Mouse (Mus musculus) hematopoietic stem cell, adult 5-6 weeks (primary cell): ENCODE measurements around the gene Prps2. TPM values are rescaled to one million over a fixed set of nuclear protein-coding genes. Genes with fewer than 3 reads are reported as not detected.
"Not testable (repeated sequence)": the region's sequence is repeated elsewhere in the genome, so short reads cannot be mapped to it uniquely, and the experiment has no call there.

Source experiments
- ATAC-seq, 2 experiments: fragments of 125-278 bp in 1 of 2; replicated peaks in 1 of 2; 2 replicates each; pipeline ENCODE4 v1.8.0; 2016 to 2017; ENCODE audit warnings: inconsistent platforms in 2 of 2, mild to moderate bottlenecking in 2 of 2, moderate number of reproducible peaks in 2 of 2, low read depth in 1 of 2, moderate TSS enrichment in 1 of 2; ENCODE audit not compliant: low FRiP score in 2 of 2, poor library complexity in 2 of 2, severe bottlenecking in 2 of 2, insufficient read depth in 1 of 2, low TSS enrichment in 1 of 2
- total RNA-seq: library from RNA; stranded (forward); fragments of 172-1452, 232-1000 nt; gene quantifications from 2 replicates; pipeline ENCODE4 v1.2.3, GENCODE M21; 2017

Gene Prps2
- total RNA-seq: 53.2 and 71.5 TPM in 2 replicates

DNA sequence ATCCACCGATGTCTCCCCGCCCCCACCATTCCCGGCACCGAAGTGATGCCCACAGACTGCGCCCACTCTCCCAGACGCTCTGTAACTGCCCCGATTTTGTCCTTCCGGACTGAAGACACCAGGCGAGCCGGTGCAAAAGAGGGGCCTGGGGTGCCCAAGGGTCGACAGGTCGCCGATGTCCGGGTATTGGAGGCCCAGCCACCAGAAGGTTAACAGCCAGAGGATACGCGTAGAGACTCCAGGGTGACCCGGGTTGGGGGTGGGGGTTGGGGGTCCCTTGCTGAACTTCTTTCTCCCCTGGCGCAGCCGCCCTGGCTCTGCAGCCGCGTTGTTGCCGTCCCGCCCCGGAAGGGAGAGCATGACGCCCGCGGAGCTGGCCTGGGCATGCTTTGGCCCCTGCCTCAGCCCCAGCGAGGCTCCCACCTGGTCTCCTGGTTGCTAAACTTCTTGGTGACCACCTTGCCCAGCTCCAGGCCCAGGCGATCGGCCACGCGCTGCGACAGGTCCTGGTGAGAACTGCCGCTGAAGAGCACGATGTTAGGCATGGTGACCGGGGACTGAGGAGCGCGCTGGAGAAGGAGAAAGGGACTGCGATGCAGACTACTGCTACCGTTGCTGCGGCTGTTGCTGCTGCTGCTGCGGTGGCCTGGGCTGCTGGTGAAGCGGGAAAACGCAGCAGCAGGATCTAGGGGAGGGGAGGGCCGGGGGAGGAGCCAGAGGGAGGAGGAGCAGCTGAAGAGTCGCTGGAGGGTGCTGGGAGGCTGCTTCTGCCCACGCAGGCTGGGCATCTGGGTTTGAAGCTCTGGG is at the start of gene Prps2:
Gene Prps2 (minus strand): TSS at position 703 of the 807 bp plus-strand sequence.
- peak; percentile 79 to 84 for ATAC-seq

DNA sequence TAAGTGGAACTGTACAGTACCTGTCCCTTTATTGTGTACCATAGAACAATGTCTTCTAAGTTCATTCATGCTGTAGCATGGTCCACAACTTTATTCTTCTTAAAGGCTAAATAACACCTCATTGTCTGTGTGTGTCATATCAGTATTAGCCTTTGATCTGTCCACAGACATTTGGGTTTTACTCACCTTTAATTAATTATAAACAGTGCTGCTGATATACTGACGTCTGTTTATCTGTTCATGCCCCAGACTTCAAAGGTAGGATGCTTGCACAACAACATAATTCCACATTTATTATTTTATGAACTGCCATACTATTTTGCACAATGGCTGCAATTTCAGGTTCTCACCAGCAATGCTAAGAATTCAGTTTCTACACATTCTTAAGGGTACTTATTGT is 35.1 kb upstream of the Prps2 start:
- no peak for ATAC-seq

DNA sequence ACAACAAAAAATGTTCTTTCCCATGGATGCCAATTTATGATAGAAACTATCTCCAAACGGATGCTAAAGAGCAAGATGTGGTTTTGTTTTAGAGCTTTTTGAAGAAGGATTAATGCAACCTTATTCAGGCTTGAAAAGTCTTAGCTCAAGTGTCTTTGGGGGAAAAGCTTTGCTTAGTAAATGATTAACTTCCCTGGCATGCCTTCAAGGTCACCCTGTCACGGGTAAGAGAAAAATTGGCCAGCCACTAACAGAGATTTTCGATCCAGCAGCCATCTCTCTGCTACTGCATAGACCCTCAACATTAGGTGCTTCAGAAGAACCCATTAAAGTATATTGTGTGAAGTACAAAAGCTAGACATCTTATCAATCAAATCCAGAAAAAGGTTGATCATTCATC is 12.4 kb upstream of the Prps2 start:
- no peak for ATAC-seq

- ATAC-seq: no peak
Observed at GRCm38 (mm10) chrX:167386647-167387046, 4.1 kb upstream of the Prps2 start.

- ATAC-seq: peak; percentile 49 to 53; a peak in 3 of 4 replicates
Observed at GRCm38 (mm10) chrX:167382854-167383186, 271 bp upstream of the Prps2 start.

- ATAC-seq: 0 out of 4 replicates have a peak, but pooled peaks of 1 of the 2 experiments have one; percentile 6
Observed at GRCm38 (mm10) chrX:167381583-167382046, 934 bp downstream of the Prps2 start.

- ATAC-seq: no peak
Observed at GRCm38 (mm10) chrX:167380073-167380472, 2.5 kb downstream of the Prps2 start.

GRCm38 (mm10) chrX:167361231-167361630 is 21.3 kb downstream of the Prps2 start:
- ATAC-seq: not testable (repeated sequence)

DNA sequence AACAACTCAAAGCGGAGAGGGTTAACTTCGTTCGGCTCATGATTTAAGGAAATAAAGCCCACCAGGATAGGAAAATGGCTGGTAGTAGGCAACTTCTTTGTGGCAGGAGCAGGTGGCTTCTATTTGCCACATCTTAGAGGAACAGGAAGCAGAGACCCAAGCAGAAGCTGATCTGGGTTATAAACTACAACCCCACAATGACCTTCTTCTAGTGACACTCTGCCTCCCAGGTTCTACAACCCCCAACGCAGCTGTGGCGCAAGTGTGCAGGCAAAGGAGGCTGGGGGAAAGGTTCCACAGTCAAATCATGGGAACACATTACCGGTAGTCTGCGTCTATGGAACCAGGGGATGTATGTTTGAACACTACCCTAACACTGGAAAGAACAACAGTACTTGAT is 22.8 kb downstream of the Prps2 start:
- peak; percentile 64 to 79 for ATAC-seq

DNA sequence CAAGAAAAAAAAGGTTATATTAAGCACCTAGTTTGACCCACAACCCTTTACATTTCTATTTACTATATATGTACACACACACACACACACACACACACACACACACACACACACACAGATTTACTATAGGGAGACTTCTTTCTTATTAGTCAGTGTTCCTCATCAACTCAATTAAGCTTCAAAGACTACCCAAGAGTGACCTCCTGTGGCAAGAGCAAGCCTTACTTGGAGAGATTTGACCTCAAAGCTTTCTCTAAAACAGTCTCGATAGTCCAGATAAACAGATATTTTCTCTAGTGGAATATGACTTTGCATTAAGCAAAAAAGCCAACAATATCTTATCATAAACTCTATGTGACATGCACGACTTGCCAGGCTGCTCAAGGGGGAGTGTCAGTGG is 25.1 kb downstream of the Prps2 start:
- ATAC-seq: no peak

GRCm38 (mm10) chrX:167355965-167356364 is 26.6 kb downstream of the Prps2 start:
- peak; percentile 62 to 75; a peak in 2 of 4 replicates for ATAC-seq

DNA sequence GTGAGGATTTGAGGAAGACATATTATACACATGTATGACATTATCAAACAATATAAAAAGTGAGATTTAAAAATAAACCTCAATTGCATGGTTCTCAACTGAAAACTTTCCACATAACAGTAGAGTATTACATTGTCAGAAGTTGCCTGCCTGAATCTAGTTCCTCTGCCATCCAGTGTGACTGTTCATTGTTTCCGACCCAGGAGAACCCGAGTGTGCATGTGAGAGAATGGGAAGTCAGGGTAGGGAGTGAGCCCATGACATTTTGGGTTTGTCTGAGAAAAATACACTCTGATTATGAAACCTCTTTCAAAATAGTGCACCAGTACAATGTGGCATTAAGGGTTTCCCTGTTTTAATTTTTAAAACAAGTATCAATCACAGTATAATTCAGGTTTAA is 28.9 kb downstream of the Prps2 start:
- ATAC-seq: peak in 1 of 2 experiments; percentile 35; a peak in 1 of 4 replicates

- no peak for ATAC-seq
Observed at GRCm38 (mm10) chrX:167346440-167346839, 36.1 kb downstream of the Prps2 start.

DNA sequence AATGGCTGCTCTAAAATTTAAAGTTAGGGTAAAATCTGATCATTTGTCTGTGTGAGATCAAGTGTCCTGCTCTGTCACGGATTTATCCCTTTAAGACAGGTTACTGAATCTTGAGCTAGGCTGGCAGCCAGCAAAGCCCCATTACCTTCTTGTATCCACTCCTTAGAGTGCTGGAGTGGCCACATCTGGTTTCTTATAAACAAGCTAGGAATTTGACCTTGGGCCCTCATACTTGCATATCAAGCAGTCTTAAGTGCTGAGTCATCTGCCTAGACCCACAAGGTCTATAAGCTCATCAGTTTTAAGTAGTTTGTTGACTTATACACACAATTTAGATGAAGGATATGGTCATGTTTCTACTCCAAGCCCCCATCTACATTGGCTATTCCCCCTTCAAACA is 38.2 kb downstream of the Prps2 start:
- no peak for ATAC-seq

- ATAC-seq: no peak
Observed at GRCm38 (mm10) chrX:167341811-167342210, 40.7 kb downstream of the Prps2 start.

DNA sequence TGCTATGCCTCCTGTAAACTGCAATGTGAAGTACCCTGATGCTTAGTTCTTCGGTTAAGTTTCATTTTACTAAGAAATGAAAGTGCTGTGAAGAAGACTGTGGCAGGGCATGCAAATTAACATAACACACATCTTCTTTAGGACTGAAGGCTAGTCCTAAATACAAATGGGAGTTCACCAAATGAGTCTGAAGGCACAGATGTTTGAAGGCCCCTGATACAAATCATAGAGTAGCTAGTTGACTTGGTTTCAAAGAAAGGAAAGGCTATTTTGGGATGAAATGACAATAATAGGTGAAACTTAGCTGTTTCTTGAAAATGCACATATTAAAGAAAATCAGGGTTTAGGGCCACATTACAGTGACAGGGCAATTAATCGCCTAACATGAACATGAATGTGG is 42.4 kb downstream of the Prps2 start:
- ATAC-seq: no peak

DNA sequence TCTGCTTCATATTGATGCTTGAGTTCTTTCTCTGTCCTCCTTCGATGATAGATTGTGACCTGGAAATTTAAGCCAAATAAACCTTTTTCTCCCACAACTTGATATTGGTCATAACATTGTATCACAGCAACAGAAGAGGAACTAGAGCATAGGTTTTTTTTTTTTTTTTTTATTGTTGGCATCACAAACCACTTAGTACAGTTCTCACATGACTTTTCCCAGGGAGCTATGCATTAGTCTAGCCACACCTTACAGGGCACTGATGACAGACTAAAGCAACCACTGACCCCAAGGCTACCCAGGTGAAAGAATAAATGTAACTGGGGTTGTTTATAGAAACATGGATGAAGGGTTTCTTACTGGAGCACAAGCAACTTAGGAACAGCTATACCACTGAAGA is 44.6 kb downstream of the Prps2 start:
- ATAC-seq: no peak; a peak in 1 of 4 replicates

GRCm38 (mm10) chrX:167334571-167334970 is 48.0 kb downstream of the Prps2 start:
- ATAC-seq: no peak

GRCm38 (mm10) chrX:167332607-167333006 is 49.9 kb downstream of the Prps2 start:
- ATAC-seq: no peak
